Mouse (Mus musculus) lung, postnatal 36 days (tissue): Measurements from ENCODE around the gene Clasrp.
A peak's percentile ranks its signal among the peaks of the same experiment; 100 is the strongest.

Source experiments
- DNase-seq: peaks from one replicate; pipeline ENCODE4 v3.0.0; 2022; ENCODE audit warnings: mixed read lengths

Clasrp gene

DNA sequence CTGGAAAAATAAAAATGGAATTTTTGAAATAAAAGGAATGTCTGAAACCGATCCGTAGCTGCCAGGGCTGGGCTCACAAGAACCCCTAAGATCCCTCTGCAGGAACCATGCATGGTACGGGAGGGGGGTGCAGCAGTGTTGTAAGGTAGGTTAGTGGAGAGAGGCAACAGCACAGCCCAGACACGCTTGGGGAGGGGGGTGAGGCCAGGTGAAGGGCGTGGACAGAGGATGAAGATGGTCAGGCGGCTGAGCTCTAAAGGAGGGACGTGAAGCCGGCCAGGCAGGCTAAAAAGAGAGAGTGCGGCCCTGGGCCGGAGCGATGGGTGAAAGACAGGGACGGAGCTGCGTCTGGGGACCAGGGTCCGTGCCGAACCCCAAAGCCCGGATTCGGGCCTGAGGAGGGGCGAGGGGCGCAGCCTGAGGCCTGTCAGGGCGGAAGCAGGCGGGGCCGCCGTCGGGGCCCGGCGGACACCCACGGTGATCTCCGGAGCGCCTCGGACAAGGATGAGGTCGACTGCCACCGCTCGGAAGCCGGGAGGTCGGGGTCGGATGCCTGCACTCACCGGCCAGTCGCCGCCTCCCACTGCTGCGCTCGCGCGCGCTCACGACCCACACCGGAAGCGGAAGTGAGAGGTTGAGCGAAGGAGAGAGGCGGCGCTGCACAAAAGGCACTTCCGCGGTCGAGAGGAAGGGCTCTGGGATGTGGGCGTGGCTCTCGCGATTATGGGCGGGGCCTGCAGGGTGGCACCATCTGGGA lies at the start of gene Clasrp:
Clasrp (minus strand) TSS at position 638 of the 757 bp plus-strand sequence.
- peak; percentile 98 for DNase-seq

DNA sequence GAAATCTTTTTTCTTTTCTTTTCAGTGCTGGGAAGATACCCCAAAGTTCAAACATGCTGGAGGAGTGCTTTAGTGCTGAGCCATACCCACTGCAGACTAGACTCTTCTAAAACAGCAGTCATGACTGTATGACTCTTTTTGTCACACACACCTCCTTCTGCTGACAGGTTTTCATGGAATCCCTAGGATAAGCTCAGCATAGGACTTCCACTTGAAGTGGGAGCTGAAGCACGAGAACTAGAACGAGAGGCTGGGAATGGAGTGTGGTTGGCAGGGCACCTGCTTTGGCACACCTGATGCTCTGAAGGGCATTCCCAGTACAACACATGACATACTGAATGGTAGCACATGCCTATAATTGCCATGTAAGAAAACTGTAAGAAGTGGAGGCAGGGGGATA lies 48.3 kb upstream of the Clasrp start:
- DNase-seq, result no peak

DNA sequence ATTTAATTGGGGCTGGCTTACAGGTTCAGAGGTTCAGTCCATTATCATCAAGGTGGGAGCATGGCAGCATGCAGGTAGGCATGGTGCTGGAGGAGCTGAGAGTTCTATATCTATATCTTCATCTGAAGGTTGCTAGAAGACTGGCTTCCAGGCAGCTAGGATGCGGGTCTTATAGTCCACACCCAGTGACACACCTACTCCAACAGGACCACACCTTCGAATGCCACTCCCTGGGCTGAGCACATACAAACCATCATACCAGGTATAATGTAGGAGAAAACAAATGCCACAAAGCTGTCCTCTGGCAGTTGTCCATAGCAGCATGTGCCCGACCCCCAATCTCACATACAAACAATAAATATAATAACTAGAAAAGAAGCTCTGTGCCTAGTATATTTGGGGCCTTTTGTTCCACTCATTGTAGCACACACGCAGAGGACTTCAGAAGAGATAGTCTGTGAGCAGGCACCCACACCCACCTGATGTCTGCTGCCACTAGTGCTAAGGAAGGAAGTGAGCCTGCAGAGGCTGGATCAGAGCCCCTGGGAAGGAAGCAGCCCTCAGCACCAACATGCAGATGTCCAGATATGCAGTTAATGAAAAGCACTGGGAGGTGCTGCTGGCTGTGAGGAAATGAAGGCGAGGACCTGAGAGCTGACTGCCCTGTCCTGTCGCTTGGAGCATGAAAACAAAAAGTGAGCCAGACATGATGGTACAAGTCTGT lies 46.9 kb upstream of the Clasrp start:
- DNase-seq, result peak; percentile 47

GRCm38 (mm10) chr7:19641223-19641622 lies 36.9 kb upstream of the Clasrp start:
- no peak for DNase-seq

GRCm38 (mm10) chr7:19635074-19635827 lies 31.0 kb upstream of the Clasrp start:
- no peak for DNase-seq

DNA sequence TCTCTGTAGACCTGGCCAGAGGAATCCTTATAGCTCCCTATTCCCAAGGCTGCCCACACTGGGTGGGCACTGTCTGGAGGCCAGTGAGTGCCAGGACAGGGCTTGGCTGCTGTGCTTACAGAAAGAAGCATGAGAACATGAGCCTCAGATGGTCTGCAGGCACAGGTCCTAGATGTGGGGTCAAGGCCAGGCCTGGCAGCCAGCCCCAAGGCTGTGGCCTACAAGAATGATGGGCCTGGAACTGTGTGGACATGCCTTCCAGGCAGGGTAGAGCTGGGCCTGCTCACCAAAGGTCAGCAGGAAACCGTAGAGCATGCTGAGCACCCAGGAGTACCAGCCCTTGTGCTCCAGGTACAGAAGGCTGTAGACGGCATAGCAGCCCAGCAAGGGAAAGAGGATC lies 30.3 kb upstream of the Clasrp start:
- no peak for DNase-seq

- no peak for DNase-seq
These were observed 29.6 kb upstream of the Clasrp start for GRCm38 (mm10) chr7:19633855-19634254.

DNA sequence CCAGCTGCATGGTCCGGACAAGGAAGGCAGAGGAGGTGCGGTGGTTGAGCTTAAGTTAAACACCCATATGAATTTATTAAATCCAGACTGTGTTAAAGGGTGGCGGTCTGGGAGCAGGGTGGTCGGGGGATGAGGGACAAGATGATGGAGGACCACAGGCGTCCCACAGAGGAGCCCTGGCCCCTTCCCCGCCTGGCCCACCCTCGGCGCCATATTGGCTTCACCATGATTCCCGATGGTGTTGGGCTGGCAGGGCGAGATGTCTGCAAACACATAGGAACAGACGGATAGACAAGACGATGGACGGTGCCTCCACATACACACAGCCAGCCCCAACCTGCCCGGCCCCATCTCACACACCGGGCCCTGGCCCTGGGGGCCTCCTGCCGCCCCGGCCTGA lies 28.9 kb upstream of the Clasrp start:
- DNase-seq, result no peak

DNA sequence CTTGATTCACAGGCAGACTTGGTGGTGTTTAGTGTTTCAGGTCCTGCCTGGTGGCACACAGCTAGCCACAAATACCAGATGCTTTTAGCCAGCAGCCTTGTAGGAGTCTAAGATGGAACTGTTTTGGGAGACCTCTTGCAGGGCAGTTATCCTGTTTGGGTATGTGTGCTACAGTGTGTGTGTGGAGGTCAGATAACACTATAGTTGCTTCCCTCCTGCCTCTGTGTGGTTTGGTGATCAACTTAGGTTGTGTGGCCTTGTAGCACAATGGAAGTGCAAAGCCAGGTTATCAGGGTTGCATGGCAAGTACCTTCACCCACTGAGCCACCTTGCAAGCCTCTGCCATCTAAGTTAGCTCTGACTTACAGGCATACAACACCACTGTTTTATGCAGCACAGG lies 28.4 kb upstream of the Clasrp start:
- no peak for DNase-seq

DNA sequence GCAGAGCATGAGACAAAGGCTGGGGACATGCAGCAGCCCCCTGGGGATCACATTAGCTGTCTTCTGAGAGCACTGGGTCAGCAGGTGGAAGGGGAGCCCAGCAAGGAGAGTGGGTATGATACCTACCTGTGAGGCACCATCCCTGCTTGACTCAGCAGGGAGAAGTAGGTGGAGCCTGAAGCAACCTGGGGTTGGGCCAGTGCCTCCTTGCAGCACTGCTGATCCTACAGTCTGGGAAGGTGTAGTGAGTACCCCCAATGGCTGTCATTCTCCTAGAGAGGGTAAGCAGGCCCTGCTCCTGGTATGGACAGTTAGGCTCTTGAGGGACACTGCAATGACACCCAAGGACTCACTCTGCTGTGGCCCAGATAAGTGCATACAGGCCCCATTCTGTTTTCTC lies 28.0 kb upstream of the Clasrp start:
- DNase-seq, result no peak

GRCm38 (mm10) chr7:19629361-19629734 lies 25.1 kb upstream of the Clasrp start, which contains the start of gene Relb:
Gene Relb, minus strand, starts transcription at chr7:19629438.
- peak; percentile 95 for DNase-seq

DNA sequence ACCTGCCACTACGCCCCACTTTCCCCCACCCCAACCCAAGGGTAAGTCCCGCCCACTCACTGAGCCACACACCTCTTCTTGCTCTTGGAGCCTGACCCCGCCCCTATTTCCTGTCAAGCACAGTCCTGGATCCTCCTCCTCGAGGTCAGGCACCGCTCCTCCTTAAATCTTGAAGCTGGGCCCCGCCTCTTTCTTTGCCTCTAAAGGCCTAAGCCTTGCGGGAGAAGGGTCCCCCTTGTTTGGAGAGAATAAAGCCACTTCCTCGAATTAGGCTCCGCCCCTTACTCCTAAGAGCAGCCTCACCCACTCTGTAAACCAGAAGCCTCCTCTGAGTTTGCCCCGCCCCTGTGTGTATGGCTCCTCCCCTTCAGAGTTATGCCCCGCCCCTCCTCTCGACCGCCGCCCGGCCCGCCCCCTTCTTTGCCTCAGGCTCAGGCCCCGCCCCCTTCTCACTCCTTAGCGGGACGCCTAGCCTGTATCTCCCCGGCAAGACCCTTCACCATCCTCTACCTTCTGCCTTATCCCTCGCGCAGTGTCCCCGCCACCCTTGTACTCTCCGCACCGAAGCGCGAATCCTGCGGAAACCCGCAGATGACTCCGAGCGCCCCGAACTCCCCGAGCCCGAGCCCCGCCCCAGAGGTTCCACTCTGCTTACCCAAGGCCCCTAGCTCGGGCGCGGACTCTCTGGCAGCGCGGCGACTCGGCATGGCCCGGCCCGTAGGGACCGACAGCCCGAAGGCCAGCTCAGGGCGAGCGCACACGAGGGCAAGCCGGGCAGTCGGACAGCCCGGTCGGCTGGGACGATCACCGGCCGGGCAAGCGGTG lies 24.5 kb upstream of the Clasrp start:
- peak; percentile 99 for DNase-seq

DNA sequence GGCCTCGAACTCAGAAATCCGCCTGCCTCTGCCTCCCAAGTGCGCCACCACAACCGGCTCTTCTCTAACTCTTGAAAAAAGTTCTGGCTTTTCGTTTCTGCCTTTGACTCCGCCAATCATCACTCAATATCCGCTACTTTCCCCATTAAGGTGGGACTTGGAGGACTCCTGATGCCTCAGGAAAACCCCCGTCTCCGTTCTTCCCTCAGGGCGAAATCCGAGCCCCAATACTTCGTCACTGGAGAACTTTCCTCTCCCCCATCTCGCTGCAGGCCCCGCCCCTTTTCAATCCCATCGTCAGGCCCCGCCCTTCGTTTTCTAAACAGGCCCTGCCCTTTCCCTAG lies 23.9 kb upstream of the Clasrp start:
- no peak for DNase-seq

DNA sequence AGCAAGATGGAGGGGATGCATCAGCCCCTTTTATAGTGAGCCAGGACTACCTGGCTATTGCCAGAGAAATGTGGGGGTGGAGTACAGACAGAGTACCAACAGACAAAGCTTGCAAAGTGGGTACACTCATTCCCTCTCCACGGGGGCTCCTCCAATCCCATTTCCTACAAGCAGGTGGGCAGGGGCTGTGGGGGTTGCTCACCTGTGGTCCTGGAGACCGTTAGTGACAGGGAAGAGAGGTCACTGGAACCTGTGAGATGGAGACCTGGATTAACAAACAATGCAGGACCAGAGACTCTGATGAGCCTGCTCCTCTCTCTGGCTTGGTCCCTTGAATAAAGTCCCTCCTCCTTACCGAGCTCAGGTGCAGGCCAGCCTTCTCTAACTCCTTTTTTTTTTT lies 23.4 kb upstream of the Clasrp start:
- DNase-seq, result no peak

GRCm38 (mm10) chr7:19623433-19623832 lies 19.1 kb upstream of the Clasrp start:
- no peak for DNase-seq

- no peak for DNase-seq
These were observed 18.0 kb upstream of the Clasrp start for GRCm38 (mm10) chr7:19622241-19622640.

- DNase-seq, result no peak
These were observed 16.5 kb upstream of the Clasrp start for GRCm38 (mm10) chr7:19620811-19621210.

- peak; percentile 92 for DNase-seq
These were observed 14.9 kb upstream of the Clasrp start for GRCm38 (mm10) chr7:19619004-19619801.

DNA sequence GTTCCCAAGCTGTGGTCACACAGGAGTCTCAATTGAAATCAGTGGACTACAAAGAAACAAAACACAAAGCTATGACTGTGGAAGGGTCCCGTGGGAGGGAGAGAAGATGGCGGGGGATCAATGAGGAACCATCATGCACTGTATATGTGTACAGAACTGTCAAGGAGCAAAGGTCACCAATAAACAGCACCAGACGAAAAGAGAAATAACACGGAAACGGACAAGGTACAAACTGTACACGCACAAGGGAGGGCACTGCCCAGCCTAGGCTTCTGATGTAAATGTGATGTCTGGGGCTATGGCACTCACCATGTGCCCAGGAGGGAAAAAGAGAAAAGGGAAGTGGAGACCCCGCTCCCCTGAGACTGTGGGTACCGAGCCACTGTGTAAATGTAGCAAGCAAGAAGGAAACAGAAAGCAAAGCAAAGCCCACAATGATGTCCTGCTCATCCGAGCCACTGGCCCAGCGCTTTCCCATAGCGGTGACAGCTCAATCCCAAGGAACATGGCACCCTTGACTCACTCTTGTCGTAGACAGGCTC lies 10.8 kb upstream of the Clasrp start:
- DNase-seq, result no peak

GRCm38 (mm10) chr7:19610969-19611368 lies 6.7 kb upstream of the Clasrp start:
- DNase-seq, result no peak

DNA sequence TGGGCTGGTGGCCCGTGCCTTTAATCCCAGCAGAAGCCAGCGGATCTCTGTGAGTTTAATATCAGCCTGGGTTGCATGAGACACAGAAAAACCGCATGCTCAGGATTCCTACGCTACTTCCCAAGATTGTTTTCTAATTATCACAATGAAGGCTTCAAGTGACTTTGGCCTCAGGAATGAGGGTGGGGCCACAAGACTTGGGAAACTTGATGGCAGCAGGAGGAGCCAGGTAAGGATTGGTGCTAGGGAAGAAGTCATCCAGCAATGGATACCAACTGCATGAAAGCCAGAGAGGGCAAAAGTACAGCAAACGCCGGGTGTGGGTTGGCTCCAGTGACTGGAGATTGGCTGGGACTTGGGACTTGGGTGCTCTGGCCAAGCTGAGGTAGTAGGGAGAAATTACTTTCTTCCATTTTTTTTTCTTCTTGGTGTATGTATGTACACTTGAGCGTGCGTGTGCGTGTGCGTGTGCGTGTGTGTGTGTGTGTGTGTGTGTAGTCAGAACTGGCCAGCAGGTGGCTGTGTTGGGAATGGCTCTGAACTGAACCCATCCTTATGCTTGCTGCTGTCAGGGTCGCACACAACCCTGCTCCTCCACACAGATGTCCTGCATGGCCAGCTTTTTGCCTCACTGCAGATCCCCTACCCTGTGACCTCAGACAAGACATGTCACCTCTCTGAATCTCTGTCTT lies 5.5 kb upstream of the Clasrp start:
- DNase-seq, result peak; percentile 53
